Mouse (Mus musculus) layer of hippocampus, postnatal 36 days (tissue): ENCODE measurements around the gene Eif4h. TPM values are rescaled to one million over a fixed set of nuclear protein-coding genes. Genes with fewer than 3 reads are reported as not detected.

Experiments used
- DNase-seq, 2 experiments: peaks; one replicate each; pipeline ENCODE4 v3.0.0; 2022
- total RNA-seq, 2 experiments: library from RNA; stranded (reverse); gene quantifications; 2 replicates each; pipeline ENCODE4 v1.2.3; 2021

Gene Eif4h
- total RNA-seq, 2 experiments from 2014 or later = 304 to 317 TPM

DNA sequence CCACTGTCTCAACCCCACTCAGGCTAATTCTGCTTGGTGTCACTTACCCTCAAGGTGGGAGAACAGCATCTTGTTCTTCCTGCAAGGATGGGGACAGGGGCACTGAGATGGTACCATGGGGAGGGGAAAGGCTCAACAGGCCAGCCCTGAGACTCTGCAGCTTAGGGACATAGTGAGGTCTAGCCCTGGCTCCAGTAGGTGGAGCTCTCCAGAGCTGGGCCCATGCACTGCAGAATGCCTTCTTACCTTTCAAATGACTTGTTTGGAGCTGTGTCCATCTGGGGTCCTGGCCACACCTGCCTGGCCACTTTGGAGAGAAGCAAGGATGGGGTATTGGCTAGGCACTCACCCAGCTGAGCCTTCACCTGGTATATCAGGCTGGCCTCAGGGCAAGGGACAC lies 33.0 kb downstream of the Eif4h start:
- no peak for DNase-seq

DNA sequence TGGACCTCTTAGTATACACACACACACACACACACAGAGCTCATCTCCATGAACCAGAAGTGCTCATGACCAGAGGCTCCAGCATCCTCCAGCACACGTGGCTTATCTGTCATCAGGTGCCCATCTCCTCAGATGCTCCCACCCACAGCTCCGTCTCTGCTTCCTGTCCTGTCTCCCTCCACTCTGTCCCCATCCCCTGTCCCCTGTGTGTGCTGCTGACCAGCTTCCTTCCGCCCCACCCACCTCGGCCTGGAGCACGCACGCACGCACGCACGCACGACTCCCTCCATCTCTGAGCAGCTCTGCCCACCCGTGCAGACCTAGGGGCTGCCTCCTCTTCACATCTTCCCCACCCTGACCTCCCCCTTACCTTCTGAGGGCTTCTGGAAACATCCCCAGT lies 34.9 kb downstream of the Eif4h start:
- DNase-seq = no peak

DNA sequence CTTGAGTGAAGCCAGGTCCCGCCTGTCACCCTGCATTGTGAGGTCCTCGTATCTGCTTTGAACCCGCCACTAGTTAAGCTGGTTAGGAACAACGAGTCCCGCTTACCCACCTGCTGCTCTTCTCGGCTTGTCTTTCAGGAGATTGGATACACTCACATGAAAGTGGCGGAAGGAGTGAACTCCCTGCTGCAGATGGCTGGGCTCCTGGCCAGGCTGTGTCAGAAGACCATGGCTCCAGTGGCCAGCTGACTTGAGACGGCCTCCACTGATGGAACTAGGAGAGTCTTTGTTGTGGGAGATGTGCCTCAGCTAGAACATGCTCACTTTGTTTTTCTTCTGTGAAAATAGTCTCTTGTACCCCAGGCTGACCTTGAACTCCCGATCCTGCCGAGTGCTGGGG lies 41.6 kb downstream of the Eif4h start:
- no peak for DNase-seq

DNA sequence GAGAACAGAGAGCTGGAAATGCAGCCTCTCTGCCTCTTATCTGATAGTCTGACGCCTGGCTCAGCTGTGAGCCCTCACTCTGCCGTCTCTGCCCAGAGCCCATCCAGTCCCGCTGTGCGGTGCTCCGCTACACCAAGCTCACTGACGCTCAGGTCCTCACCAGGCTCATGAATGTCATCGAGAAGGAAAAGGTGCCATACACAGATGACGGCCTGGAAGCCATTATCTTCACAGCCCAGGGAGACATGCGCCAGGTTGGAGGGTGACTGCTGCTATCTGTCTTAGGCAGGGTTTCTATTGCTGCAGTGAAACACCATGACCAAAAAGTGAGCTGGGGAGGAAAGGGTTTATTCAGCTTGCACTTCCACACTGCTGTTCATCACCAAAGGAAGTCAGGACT lies 46.2 kb downstream of the Eif4h start:
- no peak for DNase-seq

DNA sequence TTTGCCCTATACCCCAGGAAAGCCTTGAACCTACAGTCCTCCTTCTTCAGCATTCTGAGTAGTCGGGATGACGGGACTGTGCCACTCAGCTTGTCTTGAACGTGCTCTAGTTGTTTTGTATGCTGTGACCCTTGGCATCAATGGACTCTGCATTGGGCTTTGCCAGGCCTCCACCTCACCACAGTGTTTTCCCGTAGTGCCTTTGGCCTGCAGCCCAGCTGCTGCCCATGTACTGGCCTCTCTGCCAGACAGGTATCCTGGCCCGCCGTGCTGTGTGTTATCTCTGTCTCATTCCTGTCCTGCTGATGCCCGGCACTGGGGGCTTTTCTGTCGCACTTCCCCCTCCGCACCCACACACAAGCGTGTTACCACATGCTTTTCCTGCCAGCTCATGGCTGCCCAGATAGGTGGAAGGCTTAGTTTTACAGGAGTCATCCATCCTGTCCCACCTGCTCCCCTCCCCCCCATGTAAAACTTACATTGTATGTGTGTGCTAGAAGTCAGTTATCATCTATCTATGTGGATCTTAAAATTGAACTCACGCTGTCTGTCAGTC lies 47.2 kb downstream of the Eif4h start:
- DNase-seq = no peak

DNA sequence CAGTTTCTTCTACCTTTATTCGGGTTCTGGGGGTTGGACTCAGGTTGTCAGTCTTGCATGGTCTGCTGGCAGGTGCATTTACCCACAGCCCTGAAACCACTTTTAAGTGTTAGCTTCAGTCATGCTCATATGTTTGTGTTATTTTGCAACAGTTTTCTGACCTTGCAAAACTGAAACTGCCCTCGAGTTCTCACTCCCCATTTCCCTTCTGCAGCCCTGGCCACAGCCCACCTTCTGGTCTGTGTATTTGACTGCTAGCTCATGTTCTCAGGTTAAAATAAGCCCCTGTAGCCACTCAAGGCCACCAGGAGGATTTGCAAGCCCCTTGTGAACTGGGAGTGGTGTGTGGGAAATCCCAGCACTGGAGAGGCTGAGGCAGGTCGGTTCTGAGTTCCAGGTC lies 49.4 kb downstream of the Eif4h start:
- DNase-seq = no peak

DNA sequence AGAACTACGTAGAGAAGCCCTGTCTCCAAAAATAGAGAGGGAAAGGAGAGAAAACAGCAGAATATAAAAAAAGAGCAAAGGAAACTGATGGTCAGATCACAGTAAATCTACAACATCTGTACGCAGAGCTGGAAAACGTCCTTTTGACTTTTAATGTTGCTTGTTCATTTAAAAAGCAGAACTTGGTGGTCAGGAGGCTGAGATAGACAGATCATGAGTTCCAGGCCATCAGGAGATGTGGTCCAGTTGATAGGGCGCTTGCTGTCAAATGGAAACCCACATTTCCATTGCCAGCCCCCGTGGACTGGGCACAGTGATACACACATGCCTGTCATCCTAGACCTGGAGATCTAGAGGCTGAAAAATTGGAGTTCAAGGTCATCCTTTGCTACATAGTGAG lies 54.5 kb downstream of the Eif4h start:
- DNase-seq = no peak

DNA sequence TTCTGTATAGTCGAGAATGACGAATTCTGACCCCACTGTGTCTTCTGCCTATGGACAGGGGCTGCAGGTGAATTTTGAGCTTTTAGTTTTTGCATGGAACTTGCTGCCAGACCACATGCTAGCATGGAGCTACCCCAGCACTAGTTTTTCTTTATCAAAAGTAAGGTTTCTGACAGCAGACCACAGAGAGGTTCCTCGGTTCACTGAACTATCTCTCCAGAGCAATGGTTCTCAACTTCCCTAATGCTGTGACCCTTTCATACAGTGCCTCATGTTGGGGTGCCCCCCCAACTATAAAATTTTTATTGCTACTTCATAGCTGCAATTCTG lies 55.4 kb downstream of the Eif4h start:
- DNase-seq = no peak

DNA sequence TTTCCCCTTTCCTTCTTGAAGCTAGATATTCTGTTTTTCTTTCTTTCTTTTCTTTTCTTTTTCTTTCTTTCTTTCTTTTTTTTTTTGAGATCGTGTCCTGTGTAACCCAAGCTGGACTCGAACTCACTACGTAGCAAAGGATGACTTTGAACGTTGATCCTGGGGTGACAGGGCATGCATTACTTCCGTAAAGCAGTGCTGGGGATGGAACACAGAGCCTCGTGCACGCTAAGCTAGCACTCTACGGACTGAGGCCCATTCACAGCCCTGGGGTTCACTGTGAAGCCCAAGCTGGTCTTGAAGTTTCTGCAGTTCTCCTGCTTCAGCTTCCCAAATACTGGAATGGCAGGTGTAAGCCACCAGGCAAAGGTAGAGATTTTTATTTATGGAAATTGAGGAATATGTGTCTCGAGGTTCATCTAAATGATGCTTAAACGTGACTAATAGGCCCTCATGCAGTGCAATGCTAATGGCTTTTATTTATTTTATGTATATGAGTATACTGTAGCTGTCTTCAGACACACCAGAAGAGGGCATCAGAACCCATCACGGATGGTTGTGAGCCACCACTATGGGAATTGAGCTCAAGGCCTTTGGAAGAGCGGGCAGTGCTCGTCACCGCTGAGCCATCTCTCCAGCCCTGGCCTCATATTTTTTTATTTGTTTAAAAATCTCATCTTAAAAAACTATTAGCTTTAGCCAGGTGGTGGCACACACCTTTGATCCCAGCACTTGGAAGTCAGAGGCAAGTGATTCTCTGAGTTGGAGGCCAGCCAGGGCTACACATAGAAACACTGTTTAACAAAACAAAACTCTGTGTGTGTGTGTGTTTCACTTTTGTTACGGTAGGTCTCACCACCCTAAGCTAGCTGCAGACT lies 56.0 kb downstream of the Eif4h start:
- no peak for DNase-seq

DNA sequence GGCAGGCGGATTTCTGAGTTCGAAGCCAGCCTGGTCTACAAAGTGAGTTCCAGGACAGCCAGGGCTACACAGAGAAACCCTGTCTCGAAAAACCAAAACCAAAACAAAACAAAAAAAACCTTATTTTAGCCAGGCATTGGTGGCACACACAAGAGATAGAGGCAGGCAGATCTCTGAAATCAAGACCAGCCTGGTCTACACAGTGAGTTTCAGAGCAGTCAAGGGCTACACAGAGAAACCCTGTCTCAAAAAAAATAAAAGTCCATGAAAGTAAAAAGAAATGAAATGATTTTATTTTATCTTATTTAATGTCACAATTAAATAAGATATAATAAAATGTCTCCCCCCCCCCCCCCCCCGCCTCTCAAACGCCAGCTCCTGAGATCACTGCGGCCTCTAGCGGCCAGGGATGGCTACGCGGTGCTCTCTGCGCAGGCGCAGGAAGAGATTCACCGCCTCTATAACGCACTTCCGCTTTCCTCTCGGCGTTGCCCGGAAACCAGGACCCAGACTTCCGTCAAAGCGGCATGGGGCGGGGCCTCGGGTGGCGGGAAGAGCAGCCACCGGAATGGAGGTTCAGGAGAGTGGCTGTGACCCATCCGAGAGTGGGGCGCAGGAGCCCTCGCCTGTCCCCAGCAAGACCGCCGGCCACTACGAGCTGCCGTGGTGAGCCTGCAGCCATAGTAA lies 56.9 kb downstream of the Eif4h start:
- DNase-seq = peak; percentile 93 to 95

DNA sequence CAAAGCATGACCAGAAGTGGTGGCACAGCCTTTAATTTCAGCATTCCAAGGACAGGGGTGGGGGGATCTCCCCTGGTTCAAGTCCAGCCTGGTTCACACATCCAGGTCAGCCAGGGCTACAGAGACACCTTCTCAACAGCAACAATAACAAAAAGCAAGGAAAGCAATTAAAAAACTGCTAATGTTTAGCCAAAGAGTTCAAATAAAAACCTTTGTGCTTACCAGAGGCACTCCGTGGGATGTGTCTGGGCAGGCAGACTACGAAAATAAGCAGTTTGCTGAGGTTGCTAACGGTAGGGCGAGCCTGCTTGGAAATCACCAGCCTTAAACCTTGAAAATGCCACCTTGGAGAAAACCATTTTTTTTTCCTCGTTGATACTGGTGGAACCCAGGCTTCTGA lies 58.1 kb downstream of the Eif4h start, which contains the start of gene Rfc2:
Gene Rfc2, plus strand, starts transcription at position 221 of the 400 bp plus-strand sequence.
- no peak for DNase-seq

DNA sequence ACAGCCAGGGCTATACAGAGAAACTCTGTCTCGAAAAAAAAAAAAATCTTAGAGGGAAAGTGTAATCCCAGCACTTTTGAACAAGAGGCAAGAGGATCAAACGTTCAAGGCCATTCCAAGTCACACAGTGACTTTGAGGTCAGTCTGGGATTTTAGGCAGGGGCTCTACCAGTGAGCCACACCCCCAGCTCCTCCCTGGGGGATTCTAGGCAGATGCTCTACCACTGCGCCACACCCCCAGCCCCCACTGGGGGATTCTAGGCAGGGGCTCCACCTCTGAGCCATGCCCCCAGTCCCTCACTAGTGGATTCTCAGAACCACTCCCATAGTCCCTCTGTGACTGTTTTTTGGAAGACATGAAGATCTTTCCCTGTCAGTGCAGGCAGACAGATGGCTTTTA lies 60.2 kb downstream of the Eif4h start:
- DNase-seq = no peak

DNA sequence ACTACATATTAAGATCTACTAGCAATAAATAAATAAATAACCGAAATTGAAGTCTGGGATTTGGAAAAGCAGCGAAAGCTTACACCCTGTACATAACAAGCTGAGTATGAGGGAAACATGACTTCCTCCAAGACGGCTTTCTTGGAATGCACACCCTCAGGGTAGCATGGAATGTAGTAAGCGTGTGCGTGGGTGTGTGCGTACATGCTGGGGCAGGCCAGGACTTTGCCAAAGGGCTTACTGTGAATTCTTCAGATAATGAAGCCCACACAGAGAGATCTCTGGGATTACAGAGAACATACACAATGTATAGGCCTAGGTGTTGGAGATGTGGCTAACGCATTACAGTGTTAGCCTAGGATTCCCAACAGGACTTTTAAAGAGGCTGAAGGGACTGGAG lies 61.8 kb downstream of the Eif4h start:
- DNase-seq = no peak

DNA sequence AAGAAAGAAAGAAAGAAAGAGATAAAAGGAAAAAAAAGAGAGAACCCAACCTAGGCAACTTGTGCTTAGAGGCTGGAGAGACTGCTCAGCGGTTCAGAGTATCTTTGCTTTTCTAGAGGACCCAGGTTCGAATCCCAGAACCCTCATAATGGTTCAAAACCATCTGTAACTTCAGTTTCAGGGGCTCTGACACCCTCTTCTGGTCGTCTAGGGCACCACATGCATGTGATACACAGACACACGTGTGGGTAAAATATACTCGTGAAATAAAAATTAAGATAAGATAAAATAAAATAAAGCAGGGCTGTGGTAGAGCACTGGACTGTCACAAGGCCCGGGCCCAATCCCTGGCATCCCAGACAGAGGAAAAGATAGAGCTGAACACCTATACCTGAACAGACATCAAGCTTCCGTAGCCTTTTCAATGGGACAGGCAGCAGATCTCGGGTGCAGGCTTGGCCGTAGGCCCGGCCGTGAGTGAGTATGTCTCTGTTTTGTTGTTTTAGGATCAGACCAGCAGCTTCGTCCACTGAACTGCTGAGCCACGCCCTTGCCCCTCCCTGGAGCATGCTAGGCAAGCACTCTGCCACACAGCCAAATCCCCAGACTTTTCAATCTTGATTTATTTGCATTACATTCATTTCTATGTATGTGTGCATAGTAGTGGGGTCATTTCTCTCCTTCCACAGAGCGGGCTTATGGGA lies 62.6 kb downstream of the Eif4h start:
- DNase-seq = no peak

DNA sequence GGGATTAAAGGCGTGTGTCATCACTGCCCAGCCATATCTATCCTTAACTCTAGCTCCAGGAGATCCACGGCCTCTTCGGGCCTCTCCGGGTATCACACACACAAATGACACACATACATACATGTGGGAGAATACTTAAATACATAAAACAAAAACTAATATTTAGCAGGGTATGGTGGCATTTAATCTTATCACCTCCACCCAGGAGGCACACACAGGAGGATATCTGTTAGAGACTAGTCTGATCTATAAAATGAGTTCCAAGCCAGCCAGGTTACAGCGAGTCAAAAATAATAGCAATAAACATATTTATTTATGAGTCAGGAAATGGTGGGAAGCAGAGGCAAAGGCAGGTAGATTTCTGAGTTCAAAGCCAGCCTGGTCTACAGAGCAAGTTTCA lies 63.5 kb downstream of the Eif4h start:
- no peak for DNase-seq

DNA sequence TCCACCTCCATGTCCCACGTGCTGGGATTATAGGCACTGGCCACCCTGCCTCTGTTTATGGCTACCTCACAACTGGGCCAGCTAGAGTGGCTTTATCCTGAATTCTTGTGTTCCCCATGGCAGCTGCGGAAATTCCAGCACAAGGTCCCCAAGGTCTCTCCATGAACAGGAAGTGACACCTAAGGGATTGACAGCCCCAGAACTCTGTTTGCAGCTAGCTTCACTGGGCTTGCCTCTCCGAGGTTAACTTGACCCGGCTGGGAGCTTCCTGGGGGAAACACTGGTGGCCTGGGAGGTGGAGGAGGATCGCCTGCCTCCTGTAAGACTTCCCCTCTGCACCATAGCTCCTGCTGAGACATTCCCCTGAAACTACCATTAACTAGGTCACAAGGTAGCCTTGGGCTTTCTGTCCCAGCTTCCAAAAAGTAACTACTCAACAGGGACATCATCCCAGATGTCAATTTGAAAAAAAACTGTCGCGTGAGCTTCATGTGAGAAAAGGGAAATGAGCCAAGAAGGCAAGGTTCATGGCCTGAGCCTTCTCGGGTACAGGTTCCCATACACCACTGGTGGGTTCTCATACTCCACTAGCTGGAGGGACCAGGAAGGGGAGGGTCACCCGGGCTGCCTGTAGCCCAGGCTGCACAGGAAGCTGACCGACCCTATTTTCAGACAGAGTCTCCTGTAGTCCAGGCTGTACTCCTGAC lies 66.6 kb downstream of the Eif4h start:
- DNase-seq = no peak

DNA sequence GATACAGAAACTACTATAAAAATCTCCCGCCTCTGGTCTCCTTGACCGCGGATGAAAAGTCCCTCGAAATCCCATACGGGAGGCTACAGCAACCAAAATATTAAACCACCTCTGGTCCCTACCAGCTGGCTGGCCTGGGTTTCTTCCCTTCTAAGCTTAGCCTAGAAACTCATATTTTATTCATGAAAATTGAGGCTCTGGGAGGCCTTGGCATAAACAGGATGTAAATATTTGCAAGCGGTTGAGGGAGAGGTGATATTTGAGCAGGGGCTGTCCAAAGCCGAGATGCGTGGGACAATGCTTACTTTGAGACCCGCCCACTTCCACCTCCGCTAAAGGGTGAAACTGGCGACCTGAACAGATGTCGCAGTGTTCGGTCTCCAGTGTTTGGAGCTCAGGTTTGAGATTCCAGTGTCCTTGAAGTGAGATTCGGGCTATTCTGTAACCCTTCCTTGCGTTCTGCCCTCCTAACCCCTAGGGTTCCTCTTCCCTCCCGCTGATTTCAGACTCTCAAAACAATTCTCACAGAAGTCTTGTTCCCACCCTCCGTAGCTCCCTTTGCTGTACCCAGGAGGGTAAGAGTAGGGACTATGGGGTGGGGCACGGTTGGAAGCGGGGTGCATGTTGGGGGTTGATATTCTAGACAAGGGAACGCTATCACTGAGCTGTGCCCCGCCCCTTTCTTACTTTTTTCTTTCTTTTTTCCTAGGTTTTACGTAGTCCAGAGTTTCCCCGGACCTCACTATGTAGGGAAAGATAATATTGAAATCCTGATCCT lies 67.4 kb downstream of the Eif4h start:
- peak in 1 of 2 experiments; percentile 30 for DNase-seq
